Mouse (Mus musculus): ENCODE measurements around the gene H2-Q10. TPM values are rescaled to one million over a fixed set of nuclear protein-coding genes. Genes with fewer than 3 reads are reported as not detected.
"Not testable (repeated sequence)": the region's sequence is repeated elsewhere in the genome, so short reads cannot be mapped to it uniquely, and the experiment has no call there.

Gene H2-Q10
- 2.9 and 3.2 TPM in 2 replicates for total RNA-seq (2015; ENCODE audit: low replicate concordance)
- 0.51 and 2.0 TPM in 2 replicates for total RNA-seq (2017; ENCODE audit: low replicate concordance)

- ATAC-seq (replicated peaks; ENCODE audit: low FRiP score, poor library complexity, severe bottlenecking), result no peak
These were observed at the start of gene H2-Q10 for GRCm38 (mm10) chr17:35469842-35470751. Gene H2-Q10, plus strand, starts transcription at chr17:35470089.

- ATAC-seq (replicated peaks; ENCODE audit: low FRiP score, poor library complexity, severe bottlenecking), result not testable (repeated sequence)
These were observed 49.6 kb upstream of the H2-Q10 start for GRCm38 (mm10) chr17:35420206-35420810.

GRCm38 (mm10) chr17:35421331-35421730 lies 48.6 kb upstream of the H2-Q10 start:
- ATAC-seq (replicated peaks; ENCODE audit: low FRiP score, poor library complexity, severe bottlenecking), result not testable (repeated sequence)

GRCm38 (mm10) chr17:35422360-35422759 lies 47.5 kb upstream of the H2-Q10 start:
- ATAC-seq (replicated peaks; ENCODE audit: low FRiP score, poor library complexity, severe bottlenecking), result not testable (repeated sequence)

GRCm38 (mm10) chr17:35423131-35423810 lies 46.6 kb upstream of the H2-Q10 start:
- not testable (repeated sequence) for ATAC-seq (replicated peaks; ENCODE audit: low FRiP score, poor library complexity, severe bottlenecking)

DNA sequence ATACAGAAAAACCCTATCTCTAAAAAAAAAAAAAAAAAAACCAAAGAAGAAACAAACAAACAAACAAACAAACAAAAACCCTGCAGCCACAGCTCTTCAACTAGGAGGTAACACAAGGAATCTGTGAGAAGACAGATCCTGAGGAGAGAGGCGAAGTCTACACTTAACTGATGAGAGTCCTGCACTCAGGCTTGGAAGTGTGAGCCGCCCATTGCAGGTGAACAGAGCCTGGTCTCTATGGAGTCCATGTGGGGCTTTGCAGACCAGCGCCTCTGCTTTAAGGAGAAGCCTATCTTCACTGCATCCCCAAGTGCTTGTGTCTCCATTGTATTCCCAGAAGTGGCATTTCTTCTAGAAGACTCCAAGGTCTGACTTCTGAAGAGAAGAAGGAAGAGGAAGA lies 45.8 kb upstream of the H2-Q10 start:
- not testable (repeated sequence) for ATAC-seq (replicated peaks; ENCODE audit: low FRiP score, poor library complexity, severe bottlenecking)

- ATAC-seq (replicated peaks; ENCODE audit: low FRiP score, poor library complexity, severe bottlenecking), result not testable (repeated sequence)
These were observed 45.1 kb upstream of the H2-Q10 start, which contains the start of gene H2-Q6 for GRCm38 (mm10) chr17:35424624-35425416. Gene H2-Q6, plus strand, starts transcription at chr17:35424850.

DNA sequence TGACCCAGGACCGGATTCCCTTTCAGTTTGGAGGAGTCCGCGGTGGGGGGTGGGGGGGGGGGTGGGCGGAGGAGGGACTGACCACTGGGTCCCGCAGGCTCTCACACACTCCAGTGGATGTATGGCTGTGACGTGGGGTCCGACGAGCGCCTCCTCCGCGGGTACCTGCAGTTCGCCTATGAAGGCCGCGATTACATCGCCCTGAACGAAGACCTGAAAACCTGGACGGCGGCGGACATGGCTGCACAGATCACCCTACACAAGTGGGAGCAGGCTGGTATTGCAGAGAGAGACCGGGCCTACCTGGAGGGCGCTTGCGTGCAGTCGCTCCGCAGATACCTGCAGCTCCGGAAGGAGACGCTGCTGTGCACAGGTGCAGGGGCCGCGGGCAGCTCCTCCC lies 44.4 kb upstream of the H2-Q10 start:
- not testable (repeated sequence) for ATAC-seq (replicated peaks; ENCODE audit: low FRiP score, poor library complexity, severe bottlenecking)

DNA sequence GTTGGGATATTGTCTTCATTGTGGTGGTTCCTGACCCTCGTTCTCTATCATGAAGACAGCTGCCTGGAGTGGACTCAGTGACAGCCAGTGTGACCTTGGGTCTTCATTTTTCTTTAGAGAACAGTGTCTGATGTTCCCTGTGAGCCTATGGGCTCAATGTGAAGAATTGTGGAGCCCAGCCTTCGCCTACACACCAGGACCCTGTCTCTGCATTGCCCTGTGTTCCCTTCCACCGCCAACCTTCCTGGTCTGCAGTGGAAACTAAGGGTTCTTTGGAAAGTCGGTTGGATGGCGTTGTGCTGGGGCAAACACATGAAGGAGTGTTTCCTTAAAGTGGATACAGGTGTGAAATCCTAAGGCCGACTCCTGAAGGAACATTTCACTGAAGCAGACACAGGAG lies 41.0 kb upstream of the H2-Q10 start:
- ATAC-seq (replicated peaks; ENCODE audit: low FRiP score, poor library complexity, severe bottlenecking), result not testable (repeated sequence)

DNA sequence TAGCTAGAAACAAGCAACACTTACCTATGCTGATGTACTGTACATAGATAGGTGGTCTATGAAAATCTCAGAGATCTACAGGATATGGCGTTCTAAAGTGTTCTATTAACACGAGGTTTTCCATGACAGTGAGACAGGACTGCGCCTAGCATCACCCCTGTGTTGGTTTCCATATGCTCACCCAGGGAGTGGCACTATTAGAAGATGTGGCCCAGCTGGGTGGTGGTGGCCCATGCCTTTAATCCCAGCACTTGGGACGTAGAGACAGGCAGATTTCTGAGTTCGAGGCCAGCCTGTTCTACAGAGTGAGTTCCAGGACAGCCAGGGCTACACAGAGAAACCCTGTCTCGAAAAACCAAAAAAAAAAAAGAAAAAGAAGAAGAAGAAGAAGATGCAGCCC lies 39.2 kb upstream of the H2-Q10 start:
- not testable (repeated sequence) for ATAC-seq (replicated peaks; ENCODE audit: low FRiP score, poor library complexity, severe bottlenecking)

GRCm38 (mm10) chr17:35432167-35432566 lies 37.7 kb upstream of the H2-Q10 start:
- not testable (repeated sequence) for ATAC-seq (replicated peaks; ENCODE audit: low FRiP score, poor library complexity, severe bottlenecking)

- not testable (repeated sequence) for ATAC-seq (replicated peaks; ENCODE audit: low FRiP score, poor library complexity, severe bottlenecking)
These were observed 35.1 kb upstream of the H2-Q10 start for GRCm38 (mm10) chr17:35434836-35435235.

DNA sequence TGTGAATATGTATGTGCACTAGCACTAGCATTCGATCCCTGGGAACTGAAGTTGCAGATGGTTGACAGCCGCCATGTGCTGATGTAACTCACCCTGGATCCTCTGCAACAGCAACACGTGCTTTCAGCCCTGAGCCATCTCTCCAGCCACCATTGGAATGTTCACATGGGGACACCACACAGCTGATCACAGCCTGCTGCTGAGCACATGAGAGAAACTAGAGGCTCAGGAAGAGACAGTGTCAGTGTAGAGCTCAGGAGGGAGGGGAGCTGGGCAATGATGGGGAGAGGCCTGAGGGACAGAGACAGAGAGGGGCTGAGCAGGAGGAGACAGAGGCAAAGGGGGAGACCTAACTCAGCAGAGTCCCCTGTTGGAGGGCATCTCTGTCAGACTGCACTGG lies 34.3 kb upstream of the H2-Q10 start:
- ATAC-seq (replicated peaks; ENCODE audit: low FRiP score, poor library complexity, severe bottlenecking), result not testable (repeated sequence)

- ATAC-seq (replicated peaks; ENCODE audit: low FRiP score, poor library complexity, severe bottlenecking), result not testable (repeated sequence)
These were observed 32.4 kb upstream of the H2-Q10 start for GRCm38 (mm10) chr17:35437386-35437936.

DNA sequence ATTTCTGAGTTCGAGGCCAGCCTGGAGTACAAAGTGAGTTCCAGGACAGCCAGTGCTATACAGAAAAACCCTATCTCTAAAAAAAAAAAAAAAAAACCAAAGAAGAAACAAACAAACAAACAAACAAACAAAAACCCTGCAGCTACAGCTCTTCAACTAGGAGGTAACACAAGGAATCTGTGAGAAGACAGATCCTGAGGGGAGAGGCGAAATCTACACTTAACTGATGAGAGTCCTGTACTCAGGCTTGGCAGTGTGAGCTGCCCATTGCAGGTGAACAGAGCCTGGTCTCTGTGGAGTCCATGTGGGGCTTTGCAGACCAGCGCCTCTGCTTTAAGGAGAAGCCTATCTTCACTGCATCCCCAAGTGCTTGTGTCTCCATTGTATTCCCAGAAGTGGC lies 31.5 kb upstream of the H2-Q10 start:
- not testable (repeated sequence) for ATAC-seq (replicated peaks; ENCODE audit: low FRiP score, poor library complexity, severe bottlenecking)

DNA sequence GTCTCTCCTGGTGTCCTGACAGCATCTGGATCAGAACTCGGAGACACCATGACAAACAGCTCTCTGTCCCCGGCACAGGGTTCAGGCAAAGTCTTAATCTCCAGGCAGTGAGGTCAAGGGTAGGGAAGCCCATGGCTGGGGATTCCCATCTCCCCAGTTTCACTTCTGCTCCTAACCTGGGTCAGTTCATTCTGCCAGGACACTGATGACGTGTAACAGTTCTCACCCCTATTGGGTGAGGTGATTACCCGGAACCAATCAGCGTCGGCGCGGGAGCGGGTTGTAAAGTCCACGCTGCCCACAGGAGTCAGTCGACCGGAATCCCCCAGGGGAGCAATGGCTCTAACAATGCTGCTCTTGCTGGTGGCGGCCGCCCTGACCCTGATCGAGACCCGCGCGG lies 31.0 kb upstream of the H2-Q10 start, which contains the start of gene H2-Q7:
H2-Q7 (plus strand) TSS at position 271 of the 400 bp plus-strand sequence.
- peak; percentile 42; the same call in 1 of the 2 replicates for ATAC-seq (replicated peaks; ENCODE audit: low FRiP score, poor library complexity, severe bottlenecking)

- not testable (repeated sequence) for ATAC-seq (replicated peaks; ENCODE audit: low FRiP score, poor library complexity, severe bottlenecking)
These were observed 30.6 kb upstream of the H2-Q10 start for GRCm38 (mm10) chr17:35439295-35439747.

DNA sequence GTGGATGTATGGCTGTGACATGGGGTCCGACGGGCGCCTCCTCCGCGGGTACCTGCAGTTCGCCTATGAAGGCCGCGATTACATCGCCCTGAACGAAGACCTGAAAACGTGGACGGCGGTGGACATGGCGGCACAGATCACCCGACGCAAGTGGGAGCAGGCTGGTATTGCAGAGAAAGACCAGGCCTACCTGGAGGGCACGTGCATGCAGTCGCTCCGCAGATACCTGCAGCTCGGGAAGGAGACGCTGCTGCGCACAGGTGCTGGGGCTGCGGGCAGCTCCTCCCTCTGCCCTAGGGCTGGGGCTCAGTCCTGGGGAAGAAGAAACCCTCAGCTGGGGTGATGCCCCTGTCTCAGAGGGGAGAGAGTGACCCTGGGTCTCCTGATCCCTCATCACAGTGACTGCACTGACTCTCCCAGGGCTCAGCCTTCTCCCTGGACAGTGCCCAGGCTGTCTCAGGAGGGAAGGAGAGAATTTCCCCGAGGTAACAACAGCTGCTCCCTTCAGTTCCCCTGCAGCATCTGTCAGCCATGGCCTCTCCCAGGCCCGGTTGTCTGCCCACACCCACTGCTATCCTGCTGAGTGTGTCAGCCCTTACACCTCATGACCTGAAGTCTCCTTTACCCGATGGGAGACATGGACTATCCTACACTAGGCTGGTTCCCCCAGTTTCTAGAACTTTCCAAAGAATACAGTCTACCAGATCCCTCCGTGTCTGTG lies 29.8 kb upstream of the H2-Q10 start:
- ATAC-seq (replicated peaks; ENCODE audit: low FRiP score, poor library complexity, severe bottlenecking), result not testable (repeated sequence)
